Mouse (Mus musculus): ENCODE measurements around the gene Rbm47. TPM values are rescaled to one million over a fixed set of nuclear protein-coding genes. Genes with fewer than 3 reads are reported as not detected.

The Rbm47 gene
- polyA plus RNA-seq, 1 experiment from 2014 or later = 0.37 TPM

DNA sequence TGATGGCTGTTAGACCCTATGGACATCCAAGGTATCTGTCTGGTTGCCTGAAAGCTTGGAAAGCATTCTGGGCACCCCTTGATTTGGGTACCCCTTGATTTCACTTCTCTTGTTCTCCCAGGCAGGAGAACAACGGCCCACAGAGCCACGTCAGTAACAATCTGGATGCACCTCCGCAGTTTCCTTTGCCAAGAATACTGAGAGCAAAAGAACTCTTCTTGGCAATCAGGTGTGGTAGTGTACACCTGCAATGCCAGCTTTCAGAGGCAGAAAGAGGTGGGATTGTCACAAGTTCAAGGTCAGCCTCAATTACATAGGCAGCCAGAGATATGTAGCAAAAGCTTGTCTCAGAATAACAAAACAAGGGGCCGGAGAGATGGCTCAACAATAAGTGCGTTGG lies 98.7 kb downstream of the Rbm47 start:
- Histone ChIP-seq H3K9me3 (ENCODE audit: control insufficient read depth, low read length) (no peaks in the 10 kb centered on the region), H3K4me2 (ENCODE audit: low read depth, low read length) (no peak overlapping the region), H3K36me3 (ENCODE audit: control insufficient read depth, insufficient read depth, low read length) (no peaks in the 10 kb centered on the region), H3K27me3 (ENCODE audit: control insufficient read depth, insufficient read depth, low read length) (no peaks in the 10 kb centered on the region), H3K4me1 (ENCODE audit: control insufficient read depth, insufficient read depth, low read length) (peaks cover 6% of the 10 kb centered on the region), H3K4me3 (ENCODE audit: low read depth, low read length) (no peak overlapping the region), H3K27ac (ENCODE audit: low read depth, low read length) (no peak overlapping the region), H3K9ac (replicated peaks; ENCODE audit: low read depth, low read length) (no peak overlapping the region)
- WGBS = 91% methylated on average over 5 of the region's 5 CpGs
- ATAC-seq (ENCODE audit: low read depth) = no peak

DNA sequence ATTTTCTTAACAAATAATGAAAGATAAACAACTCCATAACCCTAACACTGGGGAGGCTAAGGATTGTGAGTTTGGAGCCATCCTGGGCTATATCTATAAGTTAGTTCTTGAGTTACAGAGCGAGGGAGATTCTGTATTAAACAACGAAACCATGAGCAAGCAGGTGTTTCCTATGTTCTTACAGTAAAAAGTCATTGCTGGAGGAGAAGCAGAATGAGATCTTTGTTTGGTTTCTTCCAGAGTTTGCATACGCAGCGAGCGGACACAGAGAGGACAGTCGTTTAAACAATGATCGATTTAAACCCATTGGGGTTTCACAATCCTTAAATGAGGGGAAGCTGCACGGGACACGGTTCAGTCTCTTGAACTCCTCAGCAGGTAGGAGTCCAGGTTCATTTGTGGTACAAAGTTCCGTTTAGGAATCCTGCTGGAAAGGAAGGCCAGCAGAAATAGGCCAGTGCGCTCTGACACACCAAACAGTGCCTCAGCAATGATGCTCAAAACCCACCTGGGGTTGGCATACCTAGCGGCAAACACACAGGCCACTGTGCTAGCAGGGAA lies 99.2 kb downstream of the Rbm47 start:
- WGBS = 87% methylated on average over 12 of the region's 12 CpGs
- Histone ChIP-seq H3K27ac (ENCODE audit: low read depth, low read length) (no peak overlapping the region), H3K27me3 (ENCODE audit: control insufficient read depth, insufficient read depth, low read length) (no peaks in the 10 kb centered on the region), H3K9me3 (ENCODE audit: control insufficient read depth, low read length) (no peaks in the 10 kb centered on the region), H3K4me3 (ENCODE audit: low read depth, low read length) (no peak overlapping the region), H3K4me1 (ENCODE audit: control insufficient read depth, insufficient read depth, low read length) (peaks cover 6% of the 10 kb centered on the region), H3K9ac (replicated peaks; ENCODE audit: low read depth, low read length) (no peak overlapping the region), H3K36me3 (ENCODE audit: control insufficient read depth, insufficient read depth, low read length) (no peaks in the 10 kb centered on the region), H3K4me2 (ENCODE audit: low read depth, low read length) (no peak overlapping the region)
- ATAC-seq (ENCODE audit: low read depth) = no peak

DNA sequence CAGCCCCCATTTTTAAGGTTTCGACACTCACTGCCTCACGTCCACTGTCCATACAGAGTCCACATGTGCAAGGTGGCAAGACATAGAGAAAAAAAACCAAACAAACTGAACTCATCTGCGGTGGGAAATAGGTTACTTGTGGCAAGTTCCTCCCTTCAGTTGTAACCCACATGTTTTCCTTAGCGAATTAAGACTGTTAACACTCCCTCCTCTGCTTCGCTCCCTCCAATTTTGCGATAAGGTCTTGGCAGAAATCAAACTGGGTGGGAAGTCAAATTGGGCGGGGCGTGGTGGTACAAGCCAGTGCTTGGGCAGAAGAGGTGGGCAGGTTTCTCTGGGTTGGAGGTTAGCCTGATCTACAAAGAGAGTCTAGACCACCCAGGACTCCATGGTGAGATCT lies 101.2 kb downstream of the Rbm47 start:
- H3K4me1 ChIP-seq (ENCODE audit: control insufficient read depth, insufficient read depth, low read length) = peaks cover 6% of the 10 kb centered on the region
- no peak overlapping the region for H3K27ac ChIP-seq (ENCODE audit: low read depth, low read length)
- H3K9me3 ChIP-seq (ENCODE audit: control insufficient read depth, low read length) = no peaks in the 10 kb centered on the region
- H3K27me3 ChIP-seq (ENCODE audit: control insufficient read depth, insufficient read depth, low read length) = no peaks in the 10 kb centered on the region
- ATAC-seq (ENCODE audit: low read depth) = no peak
- 92% methylated on average over 8 of the region's 8 CpGs for WGBS
- no peaks in the 10 kb centered on the region for H3K36me3 ChIP-seq (ENCODE audit: control insufficient read depth, insufficient read depth, low read length)
- H3K9ac ChIP-seq (replicated peaks; ENCODE audit: low read depth, low read length) = no peak overlapping the region
- no peak overlapping the region for H3K4me3 ChIP-seq (ENCODE audit: low read depth, low read length)
- no peak overlapping the region for H3K4me2 ChIP-seq (ENCODE audit: low read depth, low read length)

DNA sequence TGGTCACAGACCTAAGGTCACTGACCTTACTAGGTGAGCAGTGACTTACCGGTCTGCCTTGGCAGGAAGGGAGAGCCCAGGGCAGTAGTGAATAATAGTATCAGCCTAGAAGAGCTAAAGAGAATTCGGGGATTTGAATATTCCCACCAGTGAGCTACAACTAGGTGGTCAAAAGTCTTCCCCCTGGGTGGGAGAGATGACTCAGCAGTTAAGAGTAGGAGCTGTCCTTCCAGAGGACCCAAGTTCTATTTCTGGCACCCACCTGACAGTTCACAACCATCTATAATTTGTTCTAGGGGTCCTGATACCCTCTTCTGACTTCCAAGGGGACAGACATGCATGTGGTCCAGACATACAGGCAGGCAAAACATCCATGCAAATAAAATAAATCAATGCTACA lies 102.6 kb downstream of the Rbm47 start:
- WGBS = 55% methylated on average over 2 of the region's 2 CpGs
- Histone ChIP-seq H3K4me1 (ENCODE audit: control insufficient read depth, insufficient read depth, low read length) (peaks cover 6% of the 10 kb centered on the region), H3K4me2 (ENCODE audit: low read depth, low read length) (0 out of 2 replicates have a peak overlapping the region, but pooled peaks have one; percentile 62), H3K36me3 (ENCODE audit: control insufficient read depth, insufficient read depth, low read length) (no peaks in the 10 kb centered on the region), H3K9me3 (ENCODE audit: control insufficient read depth, low read length) (no peaks in the 10 kb centered on the region), H3K4me3 (ENCODE audit: low read depth, low read length) (no peak overlapping the region), H3K27me3 (ENCODE audit: control insufficient read depth, insufficient read depth, low read length) (no peaks in the 10 kb centered on the region), H3K27ac (ENCODE audit: low read depth, low read length) (no peak overlapping the region), H3K9ac (replicated peaks; ENCODE audit: low read depth, low read length) (no peak overlapping the region)
- ATAC-seq (ENCODE audit: low read depth) = no peak

DNA sequence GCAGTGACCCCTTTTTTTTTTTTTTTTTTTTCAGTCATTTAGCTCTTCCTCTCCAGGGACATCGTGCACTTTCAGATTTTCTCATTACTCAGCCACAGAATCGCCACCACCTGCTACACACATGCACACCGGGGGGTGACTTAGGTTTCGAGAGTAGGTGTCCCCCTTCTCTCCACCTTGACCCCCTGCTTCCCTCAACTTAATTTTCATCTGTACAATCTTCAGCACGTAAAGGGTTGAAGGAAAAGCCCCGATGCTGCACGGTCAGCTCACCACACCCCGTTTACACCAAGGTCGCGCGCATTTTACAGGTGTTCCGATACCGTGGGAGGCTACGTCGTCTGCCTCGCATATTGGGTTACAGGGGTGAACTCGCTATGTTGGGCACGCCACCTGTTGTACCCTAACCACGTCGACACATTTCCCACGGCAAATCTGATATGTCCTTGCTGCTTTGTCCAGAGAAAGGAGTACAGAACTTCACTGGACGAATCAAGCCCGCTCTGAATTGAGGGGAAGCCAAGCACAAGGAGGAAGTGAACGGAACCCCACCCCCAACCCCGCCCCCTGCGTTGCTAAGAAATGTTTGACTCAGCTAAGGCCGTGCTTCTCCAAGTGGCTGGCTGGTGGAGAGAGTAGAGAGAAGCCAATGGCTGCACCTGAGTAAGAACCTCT lies 103.3 kb downstream of the Rbm47 start:
- peak overlapping the region; percentile 62 for H3K4me2 ChIP-seq (ENCODE audit: low read depth, low read length)
- H3K27ac ChIP-seq (ENCODE audit: low read depth, low read length) = no peak overlapping the region
- H3K4me1 ChIP-seq (ENCODE audit: control insufficient read depth, insufficient read depth, low read length) = peaks cover 6% of the 10 kb centered on the region
- peak; percentile 28; the same call in 1 of the 2 replicates for ATAC-seq (ENCODE audit: low read depth)
- no peaks in the 10 kb centered on the region for H3K36me3 ChIP-seq (ENCODE audit: control insufficient read depth, insufficient read depth, low read length)
- peak overlapping the region; percentile 28 for H3K4me3 ChIP-seq (ENCODE audit: low read depth, low read length)
- 3% methylated on average over 27 of the region's 27 CpGs for WGBS
- H3K27me3 ChIP-seq (ENCODE audit: control insufficient read depth, insufficient read depth, low read length) = no peaks in the 10 kb centered on the region
- no peaks in the 10 kb centered on the region for H3K9me3 ChIP-seq (ENCODE audit: control insufficient read depth, low read length)
- no peak overlapping the region; the same call in 1 of the 2 replicates for H3K9ac ChIP-seq (replicated peaks; ENCODE audit: low read depth, low read length)

DNA sequence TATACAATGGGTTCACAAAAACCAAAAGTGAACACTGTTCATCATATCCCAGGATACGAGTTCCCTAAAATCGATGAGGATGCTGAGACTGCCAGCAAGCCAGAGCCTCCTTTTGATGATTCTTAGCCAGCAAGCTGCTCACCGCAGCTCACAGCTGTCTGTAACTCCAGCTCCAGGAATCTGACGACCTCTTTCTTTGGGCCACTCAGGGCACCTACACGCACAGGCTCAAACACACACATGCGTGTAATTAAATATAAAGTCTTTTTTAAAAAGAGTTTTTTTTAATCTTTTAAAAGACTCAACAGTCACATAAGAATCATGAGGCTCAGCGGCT lies 103.8 kb downstream of the Rbm47 start:
- Histone ChIP-seq H3K9ac (replicated peaks; ENCODE audit: low read depth, low read length) (no peak overlapping the region), H3K4me2 (ENCODE audit: low read depth, low read length) (peak overlapping the region; percentile 62; the same call in 1 of the 2 replicates), H3K36me3 (ENCODE audit: control insufficient read depth, insufficient read depth, low read length) (no peaks in the 10 kb centered on the region), H3K9me3 (ENCODE audit: control insufficient read depth, low read length) (no peaks in the 10 kb centered on the region), H3K4me1 (ENCODE audit: control insufficient read depth, insufficient read depth, low read length) (peaks cover 6% of the 10 kb centered on the region), H3K4me3 (ENCODE audit: low read depth, low read length) (no peak overlapping the region), H3K27me3 (ENCODE audit: control insufficient read depth, insufficient read depth, low read length) (no peaks in the 10 kb centered on the region), H3K27ac (ENCODE audit: low read depth, low read length) (no peak overlapping the region)
- no peak for ATAC-seq (ENCODE audit: low read depth)
- 39% methylated on average over 7 of the region's 7 CpGs for WGBS

DNA sequence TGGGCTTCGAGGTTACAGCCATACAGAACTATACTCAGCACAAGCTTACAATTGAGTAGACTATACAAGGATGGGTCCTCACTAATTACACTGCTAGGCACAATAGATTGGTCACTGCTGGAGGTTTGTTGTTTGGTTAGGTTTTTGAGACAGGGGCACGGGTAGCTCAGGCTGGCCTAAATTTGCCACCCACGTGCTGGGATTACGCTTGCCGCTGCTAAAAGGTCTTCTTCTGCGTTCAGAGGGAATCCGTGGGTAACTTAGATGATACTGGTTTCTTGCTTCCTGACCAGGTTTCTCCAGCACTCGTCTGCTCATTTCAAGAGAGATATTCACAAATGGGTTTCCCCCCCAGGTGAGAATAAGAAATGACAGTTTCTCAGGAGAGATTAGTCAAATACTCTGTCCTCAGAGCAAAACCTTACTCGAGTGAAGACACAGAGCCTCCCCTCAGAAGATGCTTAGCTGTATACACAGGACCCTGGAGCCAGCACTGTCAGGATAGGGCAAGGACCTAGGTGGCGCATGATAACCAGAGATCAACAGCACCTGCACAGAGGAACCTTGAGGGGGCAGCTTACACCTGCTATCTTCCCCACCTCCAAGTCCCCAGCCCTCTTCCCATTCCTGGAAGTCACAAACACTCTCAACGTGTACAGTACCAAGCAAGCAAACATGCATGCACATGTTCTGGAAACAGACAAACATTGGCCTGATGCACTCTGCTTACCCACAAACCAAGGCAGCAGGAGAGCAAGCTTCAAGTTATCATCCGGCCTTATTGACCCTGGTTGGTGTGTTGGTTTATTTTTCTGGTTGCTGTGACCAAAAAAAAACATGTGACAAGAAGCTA lies 104.6 kb downstream of the Rbm47 start:
- Histone ChIP-seq H3K4me1 (ENCODE audit: control insufficient read depth, insufficient read depth, low read length) (peaks cover 6% of the 10 kb centered on the region), H3K36me3 (ENCODE audit: control insufficient read depth, insufficient read depth, low read length) (no peaks in the 10 kb centered on the region), H3K9ac (replicated peaks; ENCODE audit: low read depth, low read length) (no peak overlapping the region), H3K4me3 (ENCODE audit: low read depth, low read length) (no peak overlapping the region), H3K27me3 (ENCODE audit: control insufficient read depth, insufficient read depth, low read length) (no peaks in the 10 kb centered on the region), H3K9me3 (ENCODE audit: control insufficient read depth, low read length) (no peaks in the 10 kb centered on the region), H3K4me2 (ENCODE audit: low read depth, low read length) (no peak overlapping the region), H3K27ac (ENCODE audit: low read depth, low read length) (no peak overlapping the region)
- ATAC-seq (ENCODE audit: low read depth) = no peak
- 87% methylated on average over 12 of the region's 12 CpGs for WGBS

DNA sequence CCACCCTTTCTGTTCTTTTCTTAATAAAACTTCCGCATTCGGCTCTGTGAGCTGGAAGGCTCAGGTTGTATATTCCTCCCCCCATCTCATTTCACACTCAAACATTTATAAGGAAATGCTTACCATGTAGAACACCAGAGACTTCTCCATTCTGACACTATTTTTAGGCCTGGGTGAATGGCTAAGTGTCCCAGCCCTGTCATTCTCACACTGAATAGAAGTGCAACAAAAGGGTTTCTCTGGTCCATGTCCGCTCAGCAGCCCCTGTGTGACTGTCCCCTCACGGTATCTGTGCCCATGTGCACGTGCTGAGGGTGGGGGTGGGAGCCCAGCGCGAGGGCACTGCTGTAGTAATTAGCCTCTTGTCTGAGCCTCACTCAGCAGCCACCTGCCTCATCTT lies 105.7 kb downstream of the Rbm47 start:
- Histone ChIP-seq H3K4me2 (ENCODE audit: low read depth, low read length) (no peak overlapping the region), H3K9me3 (ENCODE audit: control insufficient read depth, low read length) (no peaks in the 10 kb centered on the region), H3K4me1 (ENCODE audit: control insufficient read depth, insufficient read depth, low read length) (peaks cover 7% of the 10 kb centered on the region), H3K4me3 (ENCODE audit: low read depth, low read length) (no peak overlapping the region), H3K27ac (ENCODE audit: low read depth, low read length) (no peak overlapping the region), H3K36me3 (ENCODE audit: control insufficient read depth, insufficient read depth, low read length) (no peaks in the 10 kb centered on the region), H3K27me3 (ENCODE audit: control insufficient read depth, insufficient read depth, low read length) (no peaks in the 10 kb centered on the region), H3K9ac (replicated peaks; ENCODE audit: low read depth, low read length) (no peak overlapping the region)
- 39% methylated on average over 7 of the region's 7 CpGs for WGBS
- ATAC-seq (ENCODE audit: low read depth) = no peak

DNA sequence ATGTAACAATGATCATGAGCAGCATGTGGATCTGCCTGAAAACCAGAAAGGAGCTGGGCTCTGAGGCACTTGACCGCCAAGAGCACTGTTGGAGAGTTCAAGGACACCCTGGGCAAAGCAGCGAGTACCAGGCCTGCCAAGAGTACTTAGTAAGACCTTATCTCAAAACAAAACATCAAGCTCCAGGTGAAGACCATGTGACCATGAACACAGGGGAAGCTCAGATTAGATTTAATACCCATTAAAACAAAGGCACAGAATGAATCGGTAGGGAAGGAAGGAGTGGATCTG lies 110.0 kb downstream of the Rbm47 start:
- Histone ChIP-seq H3K4me3 (ENCODE audit: low read depth, low read length) (no peak overlapping the region), H3K27ac (ENCODE audit: low read depth, low read length) (no peak overlapping the region), H3K4me1 (ENCODE audit: control insufficient read depth, insufficient read depth, low read length) (peaks cover 4% of the 10 kb centered on the region; the same call in 1 of the 2 replicates), H3K36me3 (ENCODE audit: control insufficient read depth, insufficient read depth, low read length) (no peaks in the 10 kb centered on the region), H3K27me3 (ENCODE audit: control insufficient read depth, insufficient read depth, low read length) (no peaks in the 10 kb centered on the region), H3K9ac (replicated peaks; ENCODE audit: low read depth, low read length) (no peak overlapping the region), H3K4me2 (ENCODE audit: low read depth, low read length) (no peak overlapping the region), H3K9me3 (ENCODE audit: control insufficient read depth, low read length) (no peaks in the 10 kb centered on the region)
- ATAC-seq (ENCODE audit: low read depth) = no peak
- 73% methylated on average over 3 of the region's 3 CpGs for WGBS

All from neural tube, embryonic 14.5 days (tissue).